Mouse (Mus musculus) thymus, adult 18-20 months (tissue): ENCODE measurements around the gene Ppp1ca.

ENCODE experiments used
- DNase-seq, 2 experiments: peaks; one replicate each; pipeline ENCODE4 v3.0.0; 2022; ENCODE audit warnings: mixed read lengths in 2 of 2

Gene Ppp1ca

DNA sequence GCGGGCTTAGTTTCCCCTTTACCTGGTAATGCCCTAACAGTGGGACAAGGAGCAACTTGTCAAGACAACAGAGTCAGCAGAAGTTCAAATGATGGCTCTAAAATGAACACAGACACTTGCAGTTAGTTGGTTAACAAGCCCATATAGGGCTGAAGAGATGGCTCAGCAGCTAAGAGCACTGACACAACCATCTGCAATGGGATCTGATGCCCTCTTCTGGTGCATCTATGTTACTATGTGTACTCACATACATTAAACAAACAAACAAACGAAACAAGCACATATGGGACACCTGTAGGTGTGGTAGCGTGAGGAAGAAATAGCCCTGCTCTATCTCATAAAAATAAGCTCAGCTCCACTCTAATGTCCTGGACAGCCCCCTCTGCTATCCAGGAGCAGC lies 50.6 kb downstream of the Ppp1ca start:
- no peak for DNase-seq

- no peak for DNase-seq
Observed at GRCm38 (mm10) chr19:4244775-4245174, 52.9 kb downstream of the Ppp1ca start.
